Comparison of ENCODE assay signal across 16 mouse cellular contexts in genomic region chr14:95927810-95928785, GRCm38 (mm10). TPM values are rescaled to one million over a fixed set of nuclear protein-coding genes. Genes with fewer than 3 reads are reported as not detected.
DNase-seq lines count a peak whose midpoint lies in the region; ATAC-seq and TF ChIP-seq lines count a peak whose summit lies in the region.
"Had no signal": no experiment of that assay in that cellular context is flagged by ENCODE, and none has a peak within 500 bp of the region (broad histone marks: within the 10 kb centered on the region; RNA-seq: fewer than 3 reads in every experiment).

No protein-coding gene starts in this region.

- no peak overlapping the region for H3K4me2 ChIP-seq in forebrain, embryonic 13.5 days
- no peak overlapping the region for H3K4me2 ChIP-seq in forebrain, postnatal 0 days (ENCODE audit: low read depth)
- no peak overlapping the region for H3K4me2 ChIP-seq in kidney, postnatal 0 days (ENCODE audit: low read length)
- no peak overlapping the region for H3K4me2 ChIP-seq in kidney, embryonic 15.5 days
- no peak overlapping the region for H3K4me2 ChIP-seq in midbrain, embryonic 11.5 days
- H3K4me2 ChIP-seq in midbrain, embryonic 13.5 days (replicated peaks): no peak overlapping the region
- H3K4me2 ChIP-seq in stomach, postnatal 0 days (replicated peaks; ENCODE audit: low read depth): no peak overlapping the region
- H3K4me2 ChIP-seq: neural tube, embryonic 12.5 days had no signal

- no peak overlapping the region for H3K9ac ChIP-seq in forebrain, embryonic 13.5 days
- no peak overlapping the region for H3K9ac ChIP-seq in forebrain, postnatal 0 days
- no peak overlapping the region for H3K9ac ChIP-seq in kidney, postnatal 0 days (ENCODE audit: low read depth, low read length)
- no peak overlapping the region for H3K9ac ChIP-seq in kidney, embryonic 15.5 days
- H3K9ac ChIP-seq in midbrain, embryonic 11.5 days (ENCODE audit: low read length): no peak overlapping the region
- no peak overlapping the region for H3K9ac ChIP-seq in midbrain, embryonic 13.5 days (replicated peaks)
- H3K9ac ChIP-seq in stomach, postnatal 0 days (ENCODE audit: low read length): no peak overlapping the region
- H3K9ac ChIP-seq: liver, embryonic 14.5 days; neural tube, embryonic 12.5 days had no signal

- no peak for TF ChIP-seq CTCF in forebrain, postnatal 0 days (IDR thresholded peaks at IDR 0.05; ENCODE audit: low read depth)
- peak; percentile 17; the same call in 1 of the 2 replicates for TF ChIP-seq CTCF in kidney, postnatal 0 days (IDR thresholded peaks at IDR 0.05; ENCODE audit: low read depth)
- TF ChIP-seq CTCF in stomach, postnatal 0 days (IDR thresholded peaks at IDR 0.05; ENCODE audit: low read depth): peak; percentile 19; the same call in 1 of the 2 replicates

- H3K4me1 ChIP-seq in forebrain, embryonic 13.5 days: no peaks in the 10 kb centered on the region
- no peaks in the 10 kb centered on the region for H3K4me1 ChIP-seq in forebrain, postnatal 0 days (ENCODE audit: insufficient read depth)
- no peaks in the 10 kb centered on the region for H3K4me1 ChIP-seq in kidney, postnatal 0 days (replicated peaks; ENCODE audit: insufficient read depth, low read length)
- no peaks in the 10 kb centered on the region for H3K4me1 ChIP-seq in kidney, embryonic 15.5 days
- H3K4me1 ChIP-seq in midbrain, embryonic 11.5 days (ENCODE audit: control insufficient read depth, insufficient read depth, low read length): no peaks in the 10 kb centered on the region
- no peaks in the 10 kb centered on the region for H3K4me1 ChIP-seq in midbrain, embryonic 13.5 days (replicated peaks)
- no peaks in the 10 kb centered on the region for H3K4me1 ChIP-seq in stomach, postnatal 0 days (replicated peaks; ENCODE audit: control insufficient read depth, insufficient read depth)
- H3K4me1 ChIP-seq: neural tube, embryonic 12.5 days had no signal

- 90% methylated on average over 3 of the region's 3 CpGs for WGBS in forebrain, embryonic 13.5 days
- WGBS in forebrain, postnatal 0 days: 83% methylated on average over 3 of the region's 3 CpGs
- 76% methylated on average over 3 of the region's 3 CpGs for WGBS in kidney, postnatal 0 days
- WGBS in kidney, embryonic 15.5 days: 81% methylated on average over 3 of the region's 3 CpGs
- WGBS in midbrain, embryonic 11.5 days: 94% methylated on average over 3 of the region's 3 CpGs
- WGBS in midbrain, embryonic 13.5 days: 90% methylated on average over 3 of the region's 3 CpGs
- WGBS in stomach, postnatal 0 days: 40% methylated on average over 3 of the region's 3 CpGs

- 0 out of 2 replicates have a peak, but pooled peaks have one; percentile 30 for ATAC-seq in forebrain, embryonic 13.5 days
- no peak for ATAC-seq in forebrain, postnatal 0 days
- 0 out of 2 replicates have a peak, but pooled peaks have one; percentile 36 for ATAC-seq in kidney, postnatal 0 days (replicated peaks; ENCODE audit: low FRiP score, low read depth)
- no peak for ATAC-seq in kidney, embryonic 15.5 days (replicated peaks; ENCODE audit: low FRiP score)
- ATAC-seq in midbrain, embryonic 11.5 days (ENCODE audit: low FRiP score): peak; percentile 62; the same call in 1 of the 2 replicates
- ATAC-seq in midbrain, embryonic 13.5 days: no peak
- peak; percentile 74; the same call in 1 of the 2 replicates for ATAC-seq in stomach, postnatal 0 days (ENCODE audit: low FRiP score, low TSS enrichment)
- no peak for ATAC-seq in megakaryocyte-erythroid progenitor cell, adult 5-6 weeks (replicated peaks; ENCODE audit: low FRiP score, low TSS enrichment, poor library complexity, severe bottlenecking)
- ATAC-seq: Patski had no signal

- H3K27ac ChIP-seq in forebrain, embryonic 13.5 days: no peak overlapping the region
- no peak overlapping the region for H3K27ac ChIP-seq in forebrain, postnatal 0 days (ENCODE audit: low read depth, low read length)
- no peak overlapping the region for H3K27ac ChIP-seq in kidney, postnatal 0 days
- H3K27ac ChIP-seq in kidney, embryonic 15.5 days: no peak overlapping the region
- no peak overlapping the region for H3K27ac ChIP-seq in midbrain, embryonic 11.5 days (ENCODE audit: low read depth, low read length)
- H3K27ac ChIP-seq in midbrain, embryonic 13.5 days: no peak overlapping the region
- no peak overlapping the region for H3K27ac ChIP-seq in stomach, postnatal 0 days (replicated peaks)
- H3K27ac ChIP-seq: liver, embryonic 14.5 days; neural tube, embryonic 12.5 days had no signal

- no peak for TF ChIP-seq EP300 in stomach, postnatal 0 days (optimal IDR thresholded peaks at IDR 0.05)

- H3K36me3 ChIP-seq in forebrain, embryonic 13.5 days (ENCODE audit: poor library complexity, severe bottlenecking): no peaks in the 10 kb centered on the region
- H3K36me3 ChIP-seq in forebrain, postnatal 0 days (ENCODE audit: insufficient read depth): no peaks in the 10 kb centered on the region
- no peaks in the 10 kb centered on the region for H3K36me3 ChIP-seq in kidney, postnatal 0 days (ENCODE audit: insufficient read depth, low read length)
- H3K36me3 ChIP-seq in kidney, embryonic 15.5 days: no peaks in the 10 kb centered on the region
- H3K36me3 ChIP-seq in midbrain, embryonic 11.5 days (ENCODE audit: control insufficient read depth, insufficient read depth, low read length): no peaks in the 10 kb centered on the region
- no peaks in the 10 kb centered on the region for H3K36me3 ChIP-seq in midbrain, embryonic 13.5 days
- H3K36me3 ChIP-seq in stomach, postnatal 0 days (ENCODE audit: control insufficient read depth, insufficient read depth, low read length): no peaks in the 10 kb centered on the region
- H3K36me3 ChIP-seq: neural tube, embryonic 12.5 days had no signal

- H3K9me3 ChIP-seq in forebrain, embryonic 13.5 days (replicated peaks): no peaks in the 10 kb centered on the region
- no peaks in the 10 kb centered on the region for H3K9me3 ChIP-seq in forebrain, postnatal 0 days (ENCODE audit: low read length)
- H3K9me3 ChIP-seq in kidney, postnatal 0 days (replicated peaks; ENCODE audit: low read length): no peaks in the 10 kb centered on the region
- H3K9me3 ChIP-seq in kidney, embryonic 15.5 days (replicated peaks): no peaks in the 10 kb centered on the region
- H3K9me3 ChIP-seq in midbrain, embryonic 11.5 days (ENCODE audit: control insufficient read depth, low read length): no peaks in the 10 kb centered on the region
- no peaks in the 10 kb centered on the region for H3K9me3 ChIP-seq in midbrain, embryonic 13.5 days
- no peaks in the 10 kb centered on the region for H3K9me3 ChIP-seq in stomach, postnatal 0 days (ENCODE audit: control insufficient read depth, low read length)
- H3K9me3 ChIP-seq: neural tube, embryonic 12.5 days had no signal

- H3K4me3 ChIP-seq in forebrain, embryonic 13.5 days: no peak overlapping the region
- H3K4me3 ChIP-seq in forebrain, postnatal 0 days (ENCODE audit: low read depth, low read length): no peak overlapping the region
- H3K4me3 ChIP-seq in kidney, postnatal 0 days (replicated peaks; ENCODE audit: low read depth, low read length): no peak overlapping the region
- H3K4me3 ChIP-seq in kidney, embryonic 15.5 days (replicated peaks): no peak overlapping the region
- no peak overlapping the region for H3K4me3 ChIP-seq in midbrain, embryonic 11.5 days (ENCODE audit: low read depth, low read length)
- H3K4me3 ChIP-seq in midbrain, embryonic 13.5 days (replicated peaks): no peak overlapping the region
- H3K4me3 ChIP-seq in stomach, postnatal 0 days (ENCODE audit: low read depth, low read length): no peak overlapping the region
- H3K4me3 ChIP-seq: neural tube, embryonic 12.5 days had no signal

- no peak for DNase-seq in forebrain, postnatal 0 days
- DNase-seq in kidney, postnatal 0 days (ENCODE audit: low spot score): peak; percentile 12
- peak; percentile 74 for DNase-seq in midbrain, embryonic 11.5 days (ENCODE audit: low spot score, missing footprints)
- no peak for DNase-seq in stomach, postnatal 0 days (ENCODE audit: low spot score)
- DNase-seq: adrenal gland, postnatal 36 days; cerebellum, adult 9-11 months; gastrocnemius, postnatal 14 days; heart, postnatal 10 days had no signal

- H3K27me3 ChIP-seq in forebrain, embryonic 13.5 days: no peaks in the 10 kb centered on the region
- H3K27me3 ChIP-seq in forebrain, postnatal 0 days (ENCODE audit: insufficient read depth, low read length): no peaks in the 10 kb centered on the region
- H3K27me3 ChIP-seq in kidney, postnatal 0 days (ENCODE audit: insufficient read depth, low read length): no peaks in the 10 kb centered on the region
- no peaks in the 10 kb centered on the region for H3K27me3 ChIP-seq in kidney, embryonic 15.5 days
- no peaks in the 10 kb centered on the region for H3K27me3 ChIP-seq in midbrain, embryonic 11.5 days (ENCODE audit: control insufficient read depth, insufficient read depth, low read length)
- no peaks in the 10 kb centered on the region for H3K27me3 ChIP-seq in midbrain, embryonic 13.5 days
- H3K27me3 ChIP-seq in stomach, postnatal 0 days (ENCODE audit: control insufficient read depth, insufficient read depth, low read length): no peaks in the 10 kb centered on the region
- H3K27me3 ChIP-seq: neural tube, embryonic 12.5 days; Patski had no signal

RNA-seq across cellular contexts. Expression of gene 4921530L21Rik, which starts 47.0 kb away (rescaled TPM):
- polyA plus RNA-seq in forebrain, embryonic 13.5 days (2015; fragmentation: Nextera tagmentation; extraction: Ambion mirVana): not detected in 2 replicates
- not detected in 2 replicates for total RNA-seq in forebrain, postnatal 0 days (2014; rRNA removed)
- 0.13 TPM in 1 of 2 replicates, not detected in the other for polyA plus RNA-seq in forebrain, postnatal 0 days (2015; fragmentation: Nextera tagmentation; extraction: Ambion mirVana)
- polyA plus RNA-seq in kidney, postnatal 0 days (2015; fragmentation: Nextera tagmentation; extraction: Ambion mirVana): not detected in 2 replicates
- not detected in 2 replicates for polyA plus RNA-seq in kidney, embryonic 15.5 days (2015; fragmentation: Nextera tagmentation; extraction: Ambion mirVana)
- polyA plus RNA-seq in midbrain, embryonic 11.5 days (2014; fragmentation: Nextera tagmentation; extraction: Ambion mirVana): not detected in 2 replicates
- polyA plus RNA-seq in midbrain, embryonic 13.5 days (2015; fragmentation: Nextera tagmentation; extraction: Ambion mirVana): not detected in 2 replicates
- not detected in 2 replicates for polyA plus RNA-seq in stomach, postnatal 0 days (2015; fragmentation: Nextera tagmentation; extraction: Ambion mirVana)
- total RNA-seq in megakaryocyte-erythroid progenitor cell, adult 5-6 weeks (2014; fragmentation: Nextera tagmentation): not detected in 2 replicates
- not detected in 2 replicates for total RNA-seq in megakaryocyte-erythroid progenitor cell, adult 5-6 weeks (2017)
- total RNA-seq: adrenal gland, postnatal 36 days; gastrocnemius, postnatal 14 days; heart, postnatal 10 days had no signal
- polyA plus RNA-seq: intestine, embryonic 14.5 days; liver, embryonic 14.5 days; neural tube, embryonic 12.5 days; Patski had no signal

Comparison
In these comparisons a context has a peak if more than half of its experiments do, and no peak if none do; other contexts are left out.
1. ATAC-seq: peak in forebrain, embryonic 13.5 days (single experiment), kidney, postnatal 0 days (single experiment), midbrain, embryonic 11.5 days (single experiment) and stomach, postnatal 0 days (single experiment); none in forebrain, postnatal 0 days (single experiment), kidney, embryonic 15.5 days (single experiment), midbrain, embryonic 13.5 days (single experiment) and megakaryocyte-erythroid progenitor cell, adult 5-6 weeks (single experiment).
2. DNase-seq: peak in kidney, postnatal 0 days (single experiment) and midbrain, embryonic 11.5 days (single experiment); none in forebrain, postnatal 0 days (single experiment) and stomach, postnatal 0 days (single experiment).